Mouse (Mus musculus): ENCODE results near the gene Lap3.

The Lap3 gene

DNA sequence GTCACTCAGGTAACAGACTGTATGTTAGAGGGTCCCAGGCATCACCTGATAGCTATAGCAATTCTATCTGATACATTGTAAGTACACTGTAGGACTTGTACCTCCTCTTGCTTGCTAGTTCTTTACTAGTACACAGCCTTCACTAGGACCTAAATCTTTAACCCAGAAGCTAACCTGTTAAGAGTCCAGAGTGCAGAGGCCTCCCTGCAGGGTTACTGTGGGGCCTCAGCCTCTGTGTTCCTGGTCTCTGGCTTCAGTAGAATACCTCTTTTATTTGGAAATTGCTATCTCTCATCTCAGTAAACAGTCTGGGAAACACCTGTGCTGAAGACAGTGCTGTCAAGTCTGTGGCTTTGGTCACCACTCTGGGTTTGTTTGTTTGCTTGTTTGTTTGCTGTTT, 2.9 kb downstream of the Lap3 start:
- no peak for DNase-seq

DNA sequence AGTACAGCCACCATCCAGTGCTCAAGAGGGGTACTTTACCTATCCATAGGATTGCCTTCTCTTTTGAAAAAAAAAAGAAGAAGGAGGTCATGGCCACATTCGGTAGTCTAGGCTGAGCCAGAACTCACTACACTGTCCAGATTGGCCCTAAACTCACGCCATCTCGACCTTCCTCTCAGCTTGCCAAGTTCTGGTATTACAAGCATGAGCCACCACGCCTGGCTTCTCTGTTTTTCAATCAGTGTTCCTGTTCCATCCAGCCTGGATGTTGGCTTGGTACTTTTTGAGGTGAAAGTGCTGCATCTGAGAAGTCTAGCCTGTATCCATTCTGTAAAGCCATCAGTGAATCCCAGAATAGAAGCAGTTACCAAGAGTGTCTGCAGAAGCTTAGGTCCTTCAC, 3.3 kb downstream of the Lap3 start:
- no peak for DNase-seq

DNA sequence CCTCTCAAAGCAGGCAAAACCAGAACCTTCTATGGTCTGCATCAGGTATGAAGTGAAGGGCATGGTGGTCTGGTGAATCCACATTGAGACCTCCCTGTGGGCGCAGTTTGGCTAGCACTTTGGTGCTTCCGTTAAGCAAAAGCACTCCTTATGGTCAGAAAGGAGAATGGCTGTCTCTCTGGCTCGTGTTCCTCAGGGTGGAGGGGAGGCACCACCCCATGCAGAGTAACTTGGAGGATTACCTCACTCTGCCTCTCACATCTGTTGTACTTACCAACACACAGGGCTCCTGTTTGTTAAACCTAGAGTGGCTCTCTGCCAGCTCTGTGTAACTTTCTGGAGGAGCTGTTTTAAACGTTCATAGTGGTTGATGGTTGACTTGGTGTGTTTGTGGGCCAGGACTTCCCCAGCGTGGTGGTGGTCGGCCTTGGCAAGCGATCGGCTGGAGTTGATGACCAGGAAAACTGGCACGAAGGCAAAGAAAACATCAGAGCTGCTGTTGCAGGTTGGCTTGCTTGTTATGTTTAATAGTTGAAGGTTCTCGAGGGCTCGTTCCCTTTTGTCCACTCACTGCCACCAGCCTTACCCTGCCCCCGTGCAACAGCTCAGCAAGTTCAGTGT, 3.9 kb downstream of the Lap3 start:
- peak; percentile 16 to 17 for DNase-seq

DNA sequence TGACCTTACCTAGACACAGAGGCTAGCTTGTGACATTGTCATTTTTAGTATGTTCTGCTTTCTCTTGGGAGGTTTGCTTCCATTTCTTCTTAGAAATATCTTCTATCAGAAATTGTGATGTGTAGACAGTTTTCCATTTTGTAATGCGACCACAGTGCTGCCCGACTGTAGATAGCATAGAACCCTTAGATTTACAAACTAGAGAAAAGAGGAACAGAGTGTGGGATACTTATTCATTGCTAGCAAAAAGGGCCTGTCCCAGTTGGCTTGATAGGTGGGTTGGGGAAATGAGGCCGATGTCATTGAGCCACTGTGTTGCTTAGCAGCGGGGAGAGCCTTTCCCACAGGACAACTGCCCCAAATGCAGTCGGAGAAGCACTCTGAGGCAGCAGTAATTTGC, 4.4 kb downstream of the Lap3 start:
- no peak for DNase-seq

DNA sequence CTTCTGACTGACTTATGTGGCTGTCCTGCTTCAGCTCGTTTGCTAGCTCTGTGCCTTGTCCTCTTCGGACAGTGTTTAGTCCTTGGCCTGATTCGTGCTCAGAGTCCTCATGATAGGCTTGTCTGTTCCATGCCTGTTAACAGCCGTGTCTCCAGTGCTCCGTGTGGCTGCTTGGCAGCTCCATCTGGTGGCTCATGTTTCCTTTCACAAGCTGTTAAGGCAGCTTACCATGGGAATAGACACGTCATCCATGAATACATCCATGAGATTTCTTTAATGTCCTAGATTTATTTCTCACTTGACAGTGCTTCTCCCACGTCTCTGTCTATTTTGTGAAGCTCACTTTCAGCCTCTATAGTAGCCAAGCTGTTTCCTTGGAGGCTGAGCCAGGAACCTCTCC, 16.9 kb downstream of the Lap3 start:
- DNase-seq: no peak

DNA sequence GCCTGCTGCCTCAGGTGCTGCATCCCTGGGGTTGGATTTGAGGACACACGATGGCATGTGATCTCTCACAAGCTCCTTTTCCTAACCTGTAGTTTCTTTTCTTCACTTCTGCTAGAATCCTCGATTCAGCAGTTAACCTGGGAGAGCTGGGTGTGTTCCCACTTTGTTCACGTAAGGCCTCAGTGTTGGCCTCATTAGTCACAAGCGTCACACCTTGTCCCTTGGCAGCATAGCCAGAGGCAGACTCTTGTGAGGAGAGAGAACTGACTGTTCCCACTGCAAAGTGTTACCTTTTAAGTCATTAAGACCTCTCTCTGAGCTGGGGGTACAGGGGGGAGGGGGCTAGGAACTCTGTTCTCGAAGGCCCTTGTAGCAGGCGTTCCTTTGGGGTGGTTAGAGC, 19.7 kb downstream of the Lap3 start:
- no peak for DNase-seq

DNA sequence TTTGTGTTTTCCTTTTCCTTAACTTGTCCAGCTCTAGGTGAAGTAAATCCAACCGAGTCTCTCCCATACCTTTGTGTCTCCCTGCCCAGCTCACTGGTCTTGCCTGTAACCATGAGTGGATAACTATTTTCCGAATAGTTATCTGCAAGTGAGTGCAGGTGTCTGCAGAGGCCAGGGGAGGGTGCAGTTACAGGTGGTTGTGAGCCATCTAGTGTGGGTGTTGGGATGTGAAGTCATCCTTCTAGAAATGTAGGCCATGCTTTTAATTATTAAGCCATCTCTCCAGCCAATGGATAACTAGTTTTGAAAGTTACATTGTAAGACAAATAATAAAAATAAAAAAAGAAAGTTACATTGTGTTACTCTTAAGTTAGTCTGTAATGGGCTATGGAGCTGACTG, 20.3 kb downstream of the Lap3 start:
- no peak for DNase-seq

DNA sequence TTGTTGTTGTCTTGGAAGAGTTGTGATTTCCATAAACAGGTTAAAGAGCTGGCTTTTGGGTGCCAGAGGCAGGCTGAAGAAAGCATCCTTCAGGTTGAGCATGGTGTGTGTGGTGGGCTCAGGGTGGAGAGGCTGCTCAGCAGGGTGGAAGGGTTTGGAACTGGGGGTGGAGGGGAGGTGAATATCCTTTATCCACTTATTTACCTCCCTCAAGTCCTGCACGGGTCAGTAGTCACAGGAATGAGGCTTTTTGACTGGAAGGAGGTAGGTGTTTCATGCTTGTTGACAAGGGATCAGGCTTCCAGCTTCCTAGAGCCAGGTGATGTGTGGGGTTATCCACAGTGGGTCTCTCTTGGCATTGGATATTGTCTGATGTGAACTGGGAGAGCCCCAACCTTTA, 21.4 kb downstream of the Lap3 start:
- DNase-seq: no peak

DNA sequence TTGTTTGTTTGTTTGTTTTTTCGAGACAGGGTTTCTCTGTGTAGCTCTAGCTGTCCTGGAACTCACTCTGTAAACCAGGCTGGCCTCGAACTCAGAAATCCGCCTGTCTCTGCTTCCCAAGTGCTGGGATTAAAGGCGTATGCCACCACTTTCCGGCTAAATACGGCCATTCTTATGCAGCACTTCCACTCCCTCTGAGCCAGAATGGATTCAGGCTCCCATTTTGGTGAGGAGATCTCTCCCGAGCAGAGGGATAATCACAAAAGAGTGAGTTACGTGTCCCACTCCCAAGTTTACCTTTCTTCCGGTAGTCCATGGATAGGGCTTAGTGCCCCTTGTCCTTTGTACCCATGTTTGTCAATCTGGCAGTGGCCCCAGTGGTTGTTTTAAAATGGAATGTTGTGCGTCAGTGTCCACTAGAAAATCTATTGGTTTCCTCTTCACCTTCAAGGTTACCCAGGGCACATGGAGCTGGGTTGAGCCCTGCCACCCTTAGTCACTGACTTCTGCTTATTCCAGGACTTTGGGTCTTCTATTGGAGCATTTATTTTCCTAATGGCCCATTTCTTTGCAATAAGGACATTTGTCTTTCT, 22.1 kb downstream of the Lap3 start:
- no peak for DNase-seq

DNA sequence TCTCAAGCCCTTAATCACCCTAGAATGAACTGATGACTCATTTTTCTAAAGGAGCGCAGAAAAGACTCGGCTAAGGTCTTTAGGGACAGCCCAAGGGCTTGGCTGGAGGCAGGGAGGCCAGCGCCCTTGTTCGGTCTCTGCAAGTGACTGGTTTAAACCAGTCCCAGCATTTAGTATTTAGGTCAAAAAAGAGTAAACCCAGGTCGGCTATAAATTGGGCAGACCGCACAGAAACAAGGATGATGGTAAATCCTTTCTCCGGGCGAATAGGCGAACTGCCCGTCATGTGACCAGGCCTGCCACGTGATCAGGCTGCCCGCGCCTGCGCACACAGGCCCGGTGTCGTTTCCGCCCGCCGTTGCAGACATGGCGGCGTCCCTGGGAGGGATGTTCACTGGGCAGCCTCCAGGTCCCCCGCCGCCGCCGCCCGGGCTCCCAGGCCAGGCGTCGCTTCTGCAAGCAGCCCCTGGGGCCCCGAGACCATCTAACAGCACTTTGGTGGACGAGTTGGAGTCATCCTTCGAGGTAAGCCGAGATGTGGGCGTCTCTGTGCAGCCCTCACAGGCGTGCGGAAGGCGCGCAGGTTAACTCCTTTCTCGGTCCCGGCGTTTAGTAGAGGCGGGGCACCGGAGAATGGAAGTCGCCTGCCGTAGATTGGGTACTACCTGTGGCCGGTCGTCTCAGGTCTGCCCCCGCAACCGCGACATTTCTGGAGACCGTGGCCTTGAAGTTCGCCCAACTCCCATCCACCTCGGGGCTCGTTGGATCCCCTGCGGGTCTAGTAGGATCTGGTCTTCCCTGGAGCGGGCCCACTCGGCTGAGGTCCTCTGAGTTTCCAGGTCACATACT, 27.0 kb downstream of the Lap3 start, which contains the start of gene Med28:
TSS of gene Med28 (plus strand) at position 270 of the 849 bp plus-strand sequence.
- DNase-seq: peak; percentile 97

DNA sequence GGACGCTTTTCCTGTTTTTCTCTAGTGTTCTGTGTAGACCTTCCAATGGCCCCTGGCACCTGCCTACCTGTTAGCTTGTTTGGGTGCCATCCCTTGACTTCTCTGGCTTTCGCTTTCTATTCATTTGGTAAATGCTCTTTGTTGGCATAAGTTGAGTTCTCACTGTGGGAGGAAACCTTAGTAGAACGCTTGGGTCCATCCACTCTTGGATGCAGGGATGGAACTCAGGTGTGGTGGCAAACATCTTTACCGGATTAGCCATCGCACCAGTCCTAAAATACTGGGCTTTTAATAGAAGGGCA, 27.6 kb downstream of the Lap3 start:
- DNase-seq: no peak

DNA sequence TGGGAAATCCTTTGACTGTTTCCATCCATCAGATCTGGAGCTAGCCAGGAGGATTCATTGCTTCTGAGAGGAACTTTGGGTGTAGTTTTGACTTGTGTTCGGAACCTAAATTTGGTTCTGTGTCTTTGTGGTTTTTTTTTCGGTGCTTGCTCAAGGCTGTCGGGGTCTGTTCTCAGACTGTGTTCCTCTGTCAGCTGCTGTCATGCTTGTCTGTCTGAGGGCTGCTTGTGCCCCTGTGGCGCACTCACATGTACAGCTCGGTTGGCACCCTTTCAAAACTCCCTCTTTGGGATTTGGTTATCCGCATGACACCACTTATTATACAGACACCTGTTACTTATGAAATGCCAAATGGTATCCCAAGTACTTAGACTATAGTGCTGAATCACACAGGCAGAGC, 28.4 kb downstream of the Lap3 start:
- DNase-seq: peak; percentile 22 to 26

DNA sequence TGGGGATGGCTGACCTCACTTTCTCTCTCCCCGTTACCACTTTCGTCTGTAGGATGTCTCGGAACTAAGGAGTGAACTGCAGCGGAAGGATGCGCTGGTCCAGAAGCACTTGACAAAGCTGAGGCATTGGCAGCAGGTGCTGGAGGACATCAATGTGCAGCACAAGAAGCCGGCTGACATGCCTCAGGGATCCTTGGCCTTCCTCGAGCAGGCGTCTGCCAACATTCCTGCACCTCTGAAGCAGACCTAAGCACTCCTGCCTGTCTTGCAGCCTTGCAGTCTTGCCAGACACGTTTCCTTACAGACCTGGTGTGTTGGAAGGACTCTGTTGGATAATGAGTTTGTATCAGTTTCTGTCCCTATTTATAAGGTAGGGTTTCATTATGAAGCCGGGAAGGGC, 31.9 kb downstream of the Lap3 start:
- DNase-seq: no peak

DNA sequence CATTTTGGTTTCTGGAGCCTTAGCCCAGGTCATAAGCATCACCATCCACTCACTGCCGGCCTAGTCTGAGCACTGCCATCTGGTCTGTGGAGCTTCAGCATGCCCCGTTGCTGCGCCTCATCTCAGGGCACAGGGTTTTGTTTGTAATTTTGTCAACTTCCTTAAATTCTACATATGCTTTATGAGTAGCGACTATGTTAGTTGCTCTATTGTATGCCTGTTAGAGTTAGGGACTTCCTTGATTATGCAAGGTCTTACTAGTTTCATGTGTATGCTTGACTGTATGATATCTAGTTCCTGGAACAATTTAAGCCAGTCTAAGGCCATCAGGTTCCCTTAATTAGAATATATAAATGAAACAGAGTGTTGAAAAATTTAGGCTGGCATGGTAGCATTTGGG, 33.2 kb downstream of the Lap3 start:
- DNase-seq: no peak

DNA sequence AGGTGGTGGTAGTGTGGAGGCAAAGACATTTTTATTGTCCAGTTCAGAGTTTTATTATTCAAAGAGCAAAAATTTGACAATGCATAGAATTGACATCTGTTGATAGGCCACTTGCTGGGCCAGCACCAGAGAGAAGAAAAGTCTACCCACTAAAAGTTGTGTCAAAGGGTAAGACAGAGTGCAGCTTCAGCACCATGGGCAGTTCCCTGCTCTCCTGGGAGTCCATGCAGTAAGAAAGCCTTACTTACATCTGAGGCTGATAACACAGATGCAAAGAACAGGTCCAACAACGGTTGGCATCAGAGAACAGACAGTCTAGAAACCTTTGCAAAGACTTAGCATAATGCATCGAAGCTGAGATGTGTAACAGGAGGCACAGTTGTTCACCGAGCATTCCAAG, 36.5 kb downstream of the Lap3 start:
- DNase-seq: no peak

DNA sequence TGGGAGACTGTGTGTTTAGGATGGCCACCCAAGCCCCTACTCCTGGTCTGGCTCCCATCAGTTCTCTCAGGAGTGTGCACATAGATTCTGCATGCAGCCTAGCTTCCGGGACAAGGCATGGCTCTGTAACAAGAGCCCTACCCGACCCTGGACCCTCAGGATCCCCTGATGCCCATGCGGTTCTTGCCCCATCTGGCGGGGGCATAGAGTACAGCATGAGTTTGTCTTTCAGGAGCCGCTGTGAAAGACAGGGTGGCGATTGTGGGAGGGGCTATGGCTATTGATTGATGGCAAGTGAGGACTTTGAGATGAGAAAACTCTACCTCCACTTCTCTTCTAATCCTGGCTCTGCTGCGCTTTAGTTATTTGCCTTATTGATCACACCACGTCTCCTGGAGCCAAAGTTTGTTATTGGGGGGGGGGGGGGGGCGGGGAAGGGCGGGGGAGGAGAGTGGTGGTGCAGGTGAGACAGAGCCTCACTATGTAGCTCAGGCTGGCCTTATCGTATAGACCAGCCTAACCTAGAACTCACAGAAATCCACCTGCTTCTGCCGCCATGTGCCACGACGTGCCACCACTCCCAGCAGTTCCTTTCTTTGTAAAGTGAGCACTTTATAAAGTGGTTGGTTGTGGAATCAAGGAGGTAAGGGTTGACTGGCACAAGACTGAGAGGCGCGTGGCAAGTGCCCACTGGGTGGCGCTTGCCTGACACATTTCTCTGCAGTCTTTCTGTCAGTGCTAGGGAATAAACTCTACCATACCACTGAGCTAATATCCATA, 41.3 kb downstream of the Lap3 start:
- DNase-seq: peak; percentile 78

DNA sequence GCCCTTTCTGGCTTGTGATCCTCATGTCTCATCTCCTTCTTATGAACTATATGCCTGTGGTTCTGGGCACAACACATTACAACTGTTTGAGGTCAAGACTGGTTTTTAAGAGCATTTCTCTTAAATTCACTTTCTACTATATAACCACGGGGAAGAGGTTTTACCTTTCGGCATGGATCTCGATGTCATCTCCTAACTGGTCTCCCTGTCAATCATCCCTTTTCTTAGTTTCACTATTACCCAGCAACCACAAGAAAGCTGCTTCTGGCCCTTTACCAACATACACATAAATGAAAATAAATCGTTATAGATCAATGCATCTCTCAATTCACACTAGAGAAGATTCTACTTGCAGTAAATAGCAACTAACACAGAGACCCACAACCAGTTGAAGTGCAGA, 42.0 kb downstream of the Lap3 start:
- DNase-seq: no peak

DNA sequence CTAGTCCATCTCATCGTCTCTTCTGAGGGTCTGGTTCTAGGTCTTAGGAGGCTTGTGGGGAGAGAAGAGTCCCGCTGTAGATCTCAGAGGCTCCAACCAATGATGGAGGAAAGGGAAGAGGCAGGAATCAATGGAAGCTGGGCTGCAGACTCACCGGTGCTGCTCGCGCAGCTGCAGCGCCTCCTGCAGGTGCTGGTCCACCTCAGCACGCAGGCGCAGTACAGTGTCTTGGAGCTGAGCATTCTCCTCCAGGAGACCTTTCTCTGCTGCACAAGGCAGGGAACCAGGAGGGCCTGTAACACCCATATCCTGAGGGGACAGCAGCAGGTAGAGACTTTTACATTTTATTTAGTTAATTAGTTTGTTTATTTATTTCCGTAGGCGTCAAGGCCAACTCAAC, 46.3 kb downstream of the Lap3 start:
- peak in 1 of 2 experiments; percentile 10 for DNase-seq

DNA sequence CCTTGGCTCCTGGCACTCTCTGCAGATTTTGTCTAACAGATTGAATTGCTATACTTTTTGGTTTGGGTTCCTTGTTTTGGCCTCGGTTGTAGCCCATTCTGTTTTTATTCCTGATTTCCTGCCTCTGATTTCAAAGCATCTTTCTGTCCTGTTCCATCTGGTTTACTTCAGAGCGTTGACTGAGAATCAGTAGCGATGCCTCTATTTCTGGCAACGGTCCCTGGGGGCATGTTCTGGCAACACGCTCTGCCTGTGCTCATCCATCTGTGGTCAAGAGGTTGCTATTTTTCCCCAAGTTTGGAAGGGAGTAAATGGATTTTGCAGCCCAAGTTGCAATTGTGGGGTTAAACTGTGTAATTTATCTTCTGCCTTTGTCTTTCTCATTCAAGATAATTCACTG, 50.2 kb downstream of the Lap3 start:
- DNase-seq: peak; percentile 86 to 87

DNA sequence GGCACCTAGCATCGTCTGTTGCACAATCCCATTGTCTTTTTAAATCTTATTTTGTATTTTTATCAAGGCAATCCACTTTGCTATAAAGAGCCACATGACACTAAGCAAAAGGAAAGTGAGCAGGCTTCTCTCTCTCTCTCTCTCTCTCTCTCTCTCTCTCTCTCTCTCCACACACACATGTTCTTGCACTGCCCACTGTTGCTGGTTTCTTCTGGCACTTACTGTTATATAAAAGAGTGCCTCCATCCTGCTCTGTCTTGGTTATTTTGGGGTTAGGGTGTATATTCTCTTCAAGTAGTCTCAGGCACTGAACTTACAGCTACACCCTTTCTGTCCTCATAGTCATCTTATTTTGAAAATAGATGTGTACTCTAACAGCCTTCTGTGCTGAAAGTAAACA, 56.4 kb downstream of the Lap3 start:
- DNase-seq: no peak

All from cerebellum, postnatal 10 days (tissue).